Mouse (Mus musculus): ENCODE results near the gene Bsn.

The Bsn gene

GRCm38 (mm10) chr9:108189787-108190679, at the start of gene Bsn:
Bsn (minus strand) TSS chr9:108190384.
- in situ Hi-C loops (cut with MboI; ENCODE audit: low sequenced_read_pairs) = no loop called here

- in situ Hi-C loops (cut with MboI; ENCODE audit: low sequenced_read_pairs) = no loop called here
Measured at GRCm38 (mm10) chr9:108239951-108240350, 49.8 kb upstream of the Bsn start.

DNA sequence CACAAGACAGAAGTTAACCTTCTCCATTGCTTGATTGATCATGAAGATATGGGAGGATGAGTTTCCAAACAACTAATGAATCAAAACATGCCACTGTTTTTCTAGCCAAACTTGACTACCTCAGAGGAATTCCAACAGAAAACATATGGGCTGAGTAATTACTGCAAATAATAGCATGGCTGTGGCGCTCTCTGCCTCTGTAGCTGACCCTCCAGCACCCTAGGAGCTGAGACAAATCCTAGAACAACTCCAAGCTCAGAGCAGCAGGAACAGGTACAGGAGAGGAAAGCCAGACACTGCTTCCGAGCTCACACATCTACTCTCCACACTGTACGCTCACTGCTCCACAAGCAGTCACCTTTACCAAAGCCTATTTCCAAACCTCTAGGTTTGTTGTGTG, 48.6 kb upstream of the Bsn start:
- in situ Hi-C loops (cut with MboI; ENCODE audit: low sequenced_read_pairs) = no loop called here

- in situ Hi-C loops (cut with MboI; ENCODE audit: low sequenced_read_pairs) = no loop called here
Measured at GRCm38 (mm10) chr9:108238402-108238801, 48.2 kb upstream of the Bsn start.

DNA sequence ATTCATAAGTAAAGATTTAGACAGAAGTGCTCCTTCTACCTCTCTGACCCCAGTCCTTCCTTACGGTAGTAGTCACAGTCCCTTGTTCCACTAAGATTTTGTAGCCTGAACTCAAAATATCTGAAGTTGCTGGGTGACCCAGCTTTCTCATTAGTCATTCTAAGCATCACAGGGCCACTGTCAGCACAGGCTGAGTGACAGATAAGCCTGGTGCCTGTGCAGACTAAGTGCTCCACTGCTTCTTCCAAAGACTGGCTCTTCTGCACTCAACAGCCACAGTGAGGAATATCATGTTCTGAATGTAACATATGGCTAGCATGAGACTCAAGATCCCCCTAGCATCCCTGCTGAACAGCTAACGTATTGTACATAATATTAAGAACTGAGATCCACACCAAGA, 44.5 kb upstream of the Bsn start:
- in situ Hi-C loops (cut with MboI; ENCODE audit: low sequenced_read_pairs) = no loop called here

DNA sequence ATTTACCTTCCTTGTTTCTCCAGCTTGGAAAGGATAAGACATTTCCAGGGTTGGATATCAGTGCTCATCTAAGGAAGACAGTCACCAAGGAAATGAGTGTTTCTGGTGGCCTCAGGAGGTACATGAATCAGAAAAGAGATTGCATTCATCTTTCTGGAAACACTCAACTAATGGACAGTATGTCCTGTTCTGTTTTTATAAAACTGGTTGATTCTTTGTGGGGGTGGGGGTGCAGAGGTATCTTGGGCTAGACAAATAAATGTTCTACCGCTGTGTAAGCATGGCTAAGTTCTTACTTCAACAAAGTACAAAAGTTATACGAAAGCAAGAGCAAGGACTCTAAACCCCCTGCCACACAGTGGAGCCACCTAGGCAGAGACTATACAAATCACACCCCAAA, 42.7 kb upstream of the Bsn start:
- in situ Hi-C loops (cut with MboI; ENCODE audit: low sequenced_read_pairs) = no loop called here

DNA sequence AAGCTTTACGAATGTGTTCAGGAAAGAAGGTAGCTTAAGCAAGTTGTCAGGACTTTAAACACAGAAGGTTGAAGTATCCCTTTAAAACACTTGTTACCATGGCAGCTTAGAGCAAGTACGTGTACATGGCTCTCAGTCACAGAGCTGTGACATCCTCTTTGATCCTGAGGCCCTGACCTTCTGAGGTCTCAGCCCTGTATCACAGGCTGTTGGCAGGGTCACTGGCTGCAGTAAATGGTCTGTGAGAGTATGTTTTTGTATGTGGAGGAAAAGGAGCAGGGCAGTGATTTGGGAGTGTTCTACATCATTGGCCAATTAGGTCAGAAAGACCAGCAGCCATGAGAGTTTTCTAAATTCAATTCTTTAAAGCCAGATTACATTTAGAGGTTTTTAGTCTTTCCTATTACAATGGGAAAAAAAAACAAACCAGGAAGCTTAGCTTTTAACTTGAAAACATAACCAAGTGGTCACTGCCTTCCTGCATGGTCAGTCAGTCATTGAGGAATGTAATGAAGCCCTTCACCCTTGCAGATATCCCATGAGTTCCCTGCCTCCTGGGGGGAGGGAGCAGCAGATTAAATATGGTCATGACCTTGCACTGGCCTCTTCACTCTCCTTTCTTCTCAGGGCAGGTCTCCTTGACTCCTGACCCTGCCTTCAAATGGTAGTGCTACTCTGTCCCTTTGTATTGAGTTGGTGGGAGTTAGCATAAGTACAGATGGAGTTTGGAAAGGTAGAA, 37.9 kb upstream of the Bsn start:
- in situ Hi-C loops (cut with MboI; ENCODE audit: low sequenced_read_pairs) = no loop called here

- in situ Hi-C loops (cut with MboI; ENCODE audit: low sequenced_read_pairs) = no loop called here
Measured at GRCm38 (mm10) chr9:108225166-108225565, 35.0 kb upstream of the Bsn start.

GRCm38 (mm10) chr9:108223633-108224032, 33.4 kb upstream of the Bsn start:
- in situ Hi-C loops (cut with MboI; ENCODE audit: low sequenced_read_pairs) = no loop called here

DNA sequence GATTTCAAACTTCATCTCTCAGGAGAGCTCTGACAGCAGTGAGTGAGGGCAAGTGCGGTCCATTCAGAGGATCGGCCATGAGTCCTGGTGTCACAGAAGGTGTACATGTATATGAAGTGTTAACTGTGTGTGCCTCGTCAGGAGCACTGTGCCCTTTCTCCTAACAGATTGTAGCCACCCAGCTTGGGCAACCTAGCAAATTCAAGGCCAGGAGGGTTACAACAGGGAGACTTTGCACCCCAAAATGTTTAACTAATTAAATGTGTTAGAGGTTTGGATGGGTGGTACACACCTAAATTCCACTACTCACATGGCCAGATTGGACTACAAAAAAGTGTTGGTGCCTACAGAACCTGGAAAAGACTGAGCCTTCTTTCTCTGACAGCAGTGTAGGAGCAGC, 31.4 kb upstream of the Bsn start:
- in situ Hi-C loops (cut with MboI; ENCODE audit: low sequenced_read_pairs) = no loop called here

- in situ Hi-C loops (cut with MboI; ENCODE audit: low sequenced_read_pairs) = no loop called here
Measured at GRCm38 (mm10) chr9:108220380-108220774, 30.2 kb upstream of the Bsn start.

GRCm38 (mm10) chr9:108219766-108220379, 29.7 kb upstream of the Bsn start:
- in situ Hi-C loops (cut with MboI; ENCODE audit: low sequenced_read_pairs) = no loop called here

DNA sequence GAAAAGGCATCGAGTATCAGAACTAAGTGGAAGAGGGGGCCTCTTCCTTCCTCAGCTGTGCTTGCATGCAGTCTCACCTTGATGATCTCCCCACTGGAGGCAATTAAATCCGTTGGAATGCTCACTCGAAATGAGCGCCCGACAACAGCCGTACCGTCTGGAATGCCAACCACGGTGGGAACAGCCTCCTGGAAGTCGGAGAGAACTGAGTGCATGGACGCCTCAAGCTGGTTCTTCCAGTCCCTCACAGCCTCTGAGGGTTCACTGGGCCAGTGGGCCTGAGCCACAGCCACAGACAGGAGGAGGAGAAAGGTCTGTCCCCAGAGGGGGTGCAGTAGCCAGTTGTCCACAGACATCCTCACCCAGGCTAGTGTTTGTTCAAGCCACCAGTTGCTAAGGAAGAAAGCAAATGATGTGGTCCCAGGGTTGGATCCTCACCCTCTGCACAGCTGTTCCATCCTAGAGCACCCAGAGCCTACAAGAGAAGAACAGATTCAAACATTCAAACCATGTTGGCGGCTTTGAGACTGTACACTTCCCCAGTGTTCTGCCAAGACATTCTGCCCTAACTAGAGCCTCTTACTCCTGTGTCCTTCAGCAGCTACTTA, 27.9 kb upstream of the Bsn start:
- in situ Hi-C loops (cut with MboI; ENCODE audit: low sequenced_read_pairs) = no loop called here

DNA sequence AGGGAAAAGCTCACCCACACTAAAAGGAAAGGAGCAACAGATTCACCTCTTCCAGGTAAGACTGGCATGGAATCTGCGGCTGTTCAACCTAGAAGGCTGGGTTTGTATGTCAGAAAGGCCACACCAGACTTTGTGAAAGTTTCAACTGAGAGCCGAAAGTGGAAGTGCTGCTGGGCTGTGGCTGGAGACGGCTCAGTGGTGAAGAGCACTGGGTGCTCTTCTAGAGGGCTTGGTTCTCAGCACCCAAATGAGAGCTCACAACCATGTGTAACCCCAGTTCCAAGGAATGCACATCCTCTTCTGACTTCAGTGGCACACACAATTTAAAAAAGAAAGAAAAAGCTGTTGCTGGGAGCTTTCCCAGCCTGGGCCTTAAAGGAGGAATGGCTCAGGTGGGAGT, 27.2 kb upstream of the Bsn start:
- in situ Hi-C loops (cut with MboI; ENCODE audit: low sequenced_read_pairs) = no loop called here

DNA sequence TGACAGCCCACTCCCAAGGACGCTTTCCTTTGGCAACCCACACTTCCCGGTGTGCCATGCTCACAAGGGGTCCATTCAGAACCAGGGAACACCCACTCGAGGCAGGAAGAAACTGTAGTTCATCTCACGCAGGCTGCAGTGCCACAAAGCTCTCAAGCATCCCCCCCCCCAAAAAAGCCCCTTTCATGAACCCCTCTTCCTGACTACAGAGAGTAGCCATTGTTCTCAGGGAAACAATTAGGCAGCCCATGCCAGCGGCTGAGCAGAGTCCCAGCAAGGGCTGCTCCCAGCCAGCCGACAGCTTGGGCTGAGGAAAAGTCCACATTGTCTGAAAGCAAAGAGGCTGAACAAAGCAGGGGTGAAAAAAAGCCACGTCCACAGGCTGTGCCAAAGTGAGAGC, 22.9 kb upstream of the Bsn start:
- in situ Hi-C loops (cut with MboI; ENCODE audit: low sequenced_read_pairs) = no loop called here

GRCm38 (mm10) chr9:108212426-108212825, 22.2 kb upstream of the Bsn start:
- in situ Hi-C loops (cut with MboI; ENCODE audit: low sequenced_read_pairs) = no loop called here

GRCm38 (mm10) chr9:108205571-108205901, 15.4 kb upstream of the Bsn start:
- in situ Hi-C loops (cut with MboI; ENCODE audit: low sequenced_read_pairs) = no loop called here

GRCm38 (mm10) chr9:108204884-108205570, 14.8 kb upstream of the Bsn start:
- in situ Hi-C loops (cut with MboI; ENCODE audit: low sequenced_read_pairs) = no loop called here

GRCm38 (mm10) chr9:108203015-108203414, 12.8 kb upstream of the Bsn start:
- in situ Hi-C loops (cut with MboI; ENCODE audit: low sequenced_read_pairs) = no loop called here

DNA sequence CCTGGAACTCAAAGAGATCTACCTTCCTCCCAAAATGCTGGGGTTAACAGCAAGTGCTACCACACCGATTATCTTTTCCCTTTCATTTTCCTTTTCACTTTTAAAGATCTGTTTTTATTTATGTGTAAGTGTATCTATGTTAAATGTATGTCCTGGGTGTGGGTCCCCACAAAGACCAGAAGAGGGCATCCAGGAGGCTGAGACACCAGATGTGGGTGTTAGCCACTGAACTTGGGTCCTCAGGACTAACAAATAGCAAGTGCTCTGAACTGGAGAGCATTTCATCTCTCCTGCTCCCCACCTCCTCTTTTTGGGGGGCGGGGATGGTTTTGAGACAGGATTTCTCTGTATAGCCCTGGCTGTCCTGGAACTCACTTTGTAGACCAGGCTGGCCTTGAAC, 12.0 kb upstream of the Bsn start:
- in situ Hi-C loops (cut with MboI; ENCODE audit: low sequenced_read_pairs) = no loop called here

DNA sequence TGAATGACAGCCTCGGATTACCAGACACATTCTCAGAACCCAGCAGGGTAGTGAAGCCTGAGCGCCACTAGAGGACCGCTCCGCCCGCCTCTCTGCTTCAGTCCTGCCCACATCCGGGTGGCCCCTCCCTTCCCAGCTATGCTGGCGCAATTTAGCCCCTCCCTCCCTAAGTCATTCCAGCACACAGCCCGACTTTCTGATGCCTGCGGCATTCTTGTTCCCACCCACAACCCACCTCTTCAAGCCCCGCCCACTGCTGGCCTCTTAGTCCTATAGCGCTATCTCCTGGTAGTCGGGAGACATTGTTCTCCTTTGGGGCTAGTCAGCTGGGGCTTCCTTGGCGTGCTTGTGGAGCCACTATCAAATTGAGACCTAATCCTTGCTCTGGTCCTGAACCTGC, 11.0 kb upstream of the Bsn start:
- in situ Hi-C loops (cut with MboI; ENCODE audit: low sequenced_read_pairs) = no loop called here

Data from CH12F3 (cell line).